Mouse (Mus musculus): ENCODE measurements around the gene Scrn3.

The Scrn3 gene

DNA sequence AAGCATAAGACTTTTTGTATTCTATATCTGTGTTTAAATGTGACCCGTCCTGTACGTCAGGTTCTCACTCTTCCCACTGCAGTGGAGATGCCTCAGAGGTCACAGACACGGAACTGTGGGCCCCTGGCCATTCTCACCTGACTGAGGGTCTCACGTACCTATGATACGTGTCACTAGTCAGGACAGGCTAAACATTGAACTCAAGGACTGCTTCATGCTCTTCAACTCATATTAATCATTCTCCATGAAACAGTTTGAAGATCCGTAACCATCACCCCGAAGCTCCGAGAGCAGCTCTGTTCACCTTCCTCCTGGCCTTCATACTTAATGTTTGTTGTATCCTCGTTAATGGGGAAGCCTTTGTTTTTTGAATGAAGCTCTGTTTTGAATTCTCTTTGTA is 5.0 kb downstream of the Scrn3 start:
- DNase-seq (ENCODE audit: low read depth, low spot score): no peak

GRCm38 (mm10) chr2:73319218-73319617 is 6.8 kb downstream of the Scrn3 start:
- no peak for DNase-seq (ENCODE audit: low read depth, low spot score)

DNA sequence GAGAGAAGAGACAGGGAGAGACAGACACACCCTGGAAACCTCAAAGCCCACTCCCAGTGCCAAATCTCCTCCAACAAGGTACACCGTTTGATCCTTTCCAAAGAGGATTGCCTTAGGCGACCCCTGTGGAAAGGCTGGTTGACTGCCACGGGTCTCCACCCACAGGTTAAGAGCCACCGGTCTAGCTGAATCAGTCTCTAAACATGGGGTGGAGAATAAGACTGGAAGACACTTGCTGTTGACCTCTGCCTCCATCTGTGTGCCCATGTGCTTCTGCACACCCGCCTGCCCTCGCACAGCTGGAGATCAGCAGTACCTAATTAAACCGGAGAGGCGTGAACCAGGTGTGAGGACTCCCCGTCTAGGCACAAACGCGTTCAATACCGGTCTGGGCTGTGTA is 10.6 kb downstream of the Scrn3 start:
- DNase-seq (ENCODE audit: low read depth, low spot score): no peak

DNA sequence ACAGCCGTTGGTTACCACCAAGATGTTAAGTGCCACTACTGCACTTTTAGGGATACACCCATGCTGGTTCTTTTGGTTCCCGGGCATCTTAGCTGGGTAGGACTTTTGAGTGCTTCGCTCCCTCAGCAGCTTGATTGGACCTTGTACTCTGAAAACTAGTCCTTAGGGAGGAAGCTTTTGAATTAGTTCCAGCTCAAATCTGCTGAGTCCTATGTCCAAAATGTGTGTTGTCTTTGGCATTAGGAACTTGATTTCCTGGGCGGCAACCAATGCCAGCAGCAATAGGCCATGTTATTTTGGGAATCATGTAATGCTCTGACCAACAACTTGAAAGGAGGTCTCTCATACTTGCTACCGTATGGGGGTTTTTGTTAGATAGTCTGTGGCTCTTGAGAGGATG is 13.5 kb downstream of the Scrn3 start:
- DNase-seq (ENCODE audit: low read depth, low spot score): no peak

- DNase-seq (ENCODE audit: low read depth, low spot score): no peak
These were observed 23.5 kb downstream of the Scrn3 start for GRCm38 (mm10) chr2:73335949-73336348.

- no peak for DNase-seq (ENCODE audit: low read depth, low spot score)
These were observed 26.0 kb downstream of the Scrn3 start for GRCm38 (mm10) chr2:73338415-73338814.

DNA sequence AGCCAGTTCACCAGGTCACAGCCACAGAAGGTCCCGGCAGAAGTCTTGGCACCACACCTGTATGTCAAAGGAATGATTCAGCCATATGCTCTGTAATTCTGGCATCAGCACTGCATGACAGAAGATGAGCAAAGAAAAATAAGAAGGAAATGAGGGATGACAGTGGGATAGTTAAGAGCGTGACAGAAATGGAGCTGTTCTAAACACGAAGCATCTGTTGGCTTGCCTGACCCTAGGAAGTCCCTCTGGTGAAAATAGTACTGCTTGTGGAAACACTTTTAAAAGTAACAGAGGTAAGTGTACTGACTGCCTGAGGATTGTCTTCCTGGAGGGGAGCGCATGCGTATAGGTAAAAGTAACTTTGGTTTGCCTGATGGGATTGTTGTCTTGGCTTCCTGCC is 31.3 kb downstream of the Scrn3 start:
- DNase-seq (ENCODE audit: low read depth, low spot score): no peak

GRCm38 (mm10) chr2:73345204-73345603 is 32.8 kb downstream of the Scrn3 start:
- no peak for DNase-seq (ENCODE audit: low read depth, low spot score)

- DNase-seq (ENCODE audit: low read depth, low spot score): no peak
These were observed 34.1 kb downstream of the Scrn3 start for GRCm38 (mm10) chr2:73346345-73347086.

GRCm38 (mm10) chr2:73347136-73347535 is 34.7 kb downstream of the Scrn3 start:
- no peak for DNase-seq (ENCODE audit: low read depth, low spot score)

DNA sequence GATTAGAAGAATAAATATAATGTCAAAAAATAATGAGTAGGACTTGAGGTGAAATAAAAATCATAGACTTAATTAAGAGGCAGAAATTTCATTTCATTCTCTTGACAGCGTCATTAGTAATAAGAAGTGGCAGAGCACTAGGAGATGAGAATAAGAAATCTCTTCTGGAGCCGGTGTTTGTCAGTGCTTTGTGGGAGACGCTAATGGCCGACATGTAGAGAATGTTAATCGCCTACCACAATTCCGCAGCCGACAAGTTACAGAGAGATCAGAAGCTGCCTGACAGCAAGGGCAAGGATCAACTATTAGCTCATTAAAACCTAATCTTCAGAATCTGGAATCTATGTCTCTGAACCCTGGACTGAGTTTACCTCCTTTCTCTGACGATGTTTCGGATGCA is 35.4 kb downstream of the Scrn3 start:
- no peak for DNase-seq (ENCODE audit: low read depth, low spot score)

DNA sequence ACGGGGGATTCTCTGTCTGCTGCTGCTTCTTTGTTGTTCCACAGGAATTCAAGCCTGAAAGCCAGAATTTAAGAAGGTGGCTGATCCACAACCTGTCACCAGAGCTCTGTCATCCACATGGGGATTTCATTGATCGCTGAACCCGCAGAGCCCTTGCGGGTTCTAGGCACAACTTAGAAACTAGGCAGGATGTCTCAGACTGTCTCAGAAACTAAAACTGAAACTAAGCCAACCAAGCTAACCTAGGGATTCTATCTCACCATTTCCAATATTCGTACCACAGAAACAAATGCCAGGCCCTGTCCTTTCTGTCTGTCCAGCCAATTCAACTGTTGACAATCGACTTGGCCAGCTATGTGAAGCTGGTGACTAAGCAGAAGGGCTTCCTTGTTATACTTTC is 35.8 kb downstream of the Scrn3 start:
- no peak for DNase-seq (ENCODE audit: low read depth, low spot score)

DNA sequence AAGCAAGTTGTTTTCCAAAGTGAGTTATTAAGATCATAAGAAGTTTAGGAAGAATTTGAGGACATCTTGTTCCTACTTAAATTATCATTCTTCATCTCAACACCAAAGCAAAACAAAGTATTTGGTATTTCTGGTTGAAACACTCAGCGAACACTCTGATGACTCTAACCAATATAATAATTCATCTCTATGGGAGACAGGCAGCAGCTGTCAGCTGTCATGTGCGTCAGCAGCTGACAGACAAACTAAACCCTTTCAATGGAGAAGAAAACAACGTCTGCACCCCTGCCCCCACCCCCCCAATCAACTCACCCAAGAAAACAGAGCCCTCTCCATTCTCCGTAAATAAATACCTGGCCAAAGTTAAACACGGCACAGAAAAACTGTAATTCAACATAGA is 39.1 kb downstream of the Scrn3 start:
- DNase-seq (ENCODE audit: low read depth, low spot score): no peak

DNA sequence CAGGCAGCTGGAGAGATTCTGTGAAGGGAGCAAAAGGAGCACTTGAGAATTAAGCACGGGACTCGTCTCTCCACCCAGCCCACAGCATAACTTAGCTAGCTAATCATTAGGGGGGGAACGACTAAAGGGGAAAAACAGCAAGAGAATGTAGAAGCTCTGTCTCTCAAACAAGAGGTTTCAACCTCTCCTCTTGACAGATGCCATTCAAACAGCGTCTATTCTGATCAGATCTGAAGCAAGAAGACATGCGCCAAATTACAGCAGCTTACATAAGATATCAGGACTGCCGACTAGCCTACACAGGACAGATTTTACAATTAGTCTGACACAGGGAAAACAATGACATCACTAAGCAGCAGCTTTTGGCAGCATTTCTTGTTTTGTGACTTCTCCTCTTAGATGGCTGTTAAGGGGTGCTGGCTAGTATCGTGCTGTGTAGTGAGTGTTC is 39.5 kb downstream of the Scrn3 start:
- DNase-seq (ENCODE audit: low read depth, low spot score): no peak

DNA sequence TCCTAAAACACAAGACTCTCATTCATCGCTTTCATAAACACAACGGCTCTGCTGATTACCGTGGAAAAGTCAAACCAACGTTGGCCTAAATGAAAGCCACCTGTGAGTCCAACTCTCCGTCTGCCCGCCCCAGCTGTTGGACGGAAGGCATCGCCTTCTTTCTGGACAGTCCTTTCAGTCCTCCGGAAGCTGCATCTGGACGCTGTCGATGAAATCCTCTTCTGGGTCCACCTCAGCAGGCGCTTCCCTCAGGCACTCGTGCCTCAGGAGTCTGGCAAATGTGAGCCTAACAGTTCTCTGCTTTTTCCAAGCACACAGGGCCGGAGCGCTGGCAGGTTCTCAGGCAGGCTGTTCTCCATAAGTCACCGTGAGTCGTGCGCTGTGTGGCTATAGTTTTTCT is 44.6 kb downstream of the Scrn3 start:
- DNase-seq (ENCODE audit: low read depth, low spot score): no peak

DNA sequence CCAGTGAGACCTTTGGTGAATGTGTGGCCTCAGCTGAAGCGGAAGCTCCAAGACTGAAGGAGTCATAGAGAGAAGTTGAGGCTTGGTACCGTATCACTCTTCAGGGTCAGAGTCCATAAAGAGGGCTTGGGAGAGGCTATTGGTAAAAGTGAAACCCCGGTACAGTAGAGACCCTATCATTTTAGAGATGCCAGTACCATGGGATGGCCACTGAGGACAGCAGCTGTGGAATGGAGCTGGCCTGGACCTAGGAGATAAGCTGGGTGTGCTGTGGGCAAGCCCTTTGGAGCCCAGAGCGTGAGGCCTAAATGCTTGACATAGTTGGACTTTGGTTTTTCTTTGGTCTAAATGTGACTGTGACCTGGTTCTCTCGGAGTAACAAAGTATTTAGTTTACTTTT is 47.5 kb downstream of the Scrn3 start:
- DNase-seq (ENCODE audit: low read depth, low spot score): no peak

DNA sequence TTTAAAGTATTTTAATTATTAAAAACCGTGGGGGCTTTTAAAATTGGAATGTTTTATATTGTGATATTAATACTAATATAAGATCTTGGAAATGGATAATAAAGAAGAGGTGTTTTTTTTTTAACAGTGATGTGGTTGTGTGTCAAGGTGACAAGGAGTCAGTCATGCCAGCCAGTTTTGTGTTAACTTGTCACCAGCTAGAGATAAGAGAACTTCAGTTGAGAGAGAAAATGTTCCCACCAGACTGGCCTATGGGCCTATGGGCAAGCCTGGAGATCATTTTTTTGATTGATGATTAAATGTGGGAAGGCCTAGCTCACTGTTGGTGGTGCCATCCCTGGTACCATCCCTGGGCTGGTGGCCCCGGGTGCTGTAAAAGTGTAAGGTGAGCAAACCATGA is 48.1 kb downstream of the Scrn3 start:
- DNase-seq (ENCODE audit: low read depth, low spot score): no peak

GRCm38 (mm10) chr2:73363448-73363847 is 51.0 kb downstream of the Scrn3 start:
- DNase-seq (ENCODE audit: low read depth, low spot score): no peak

DNA sequence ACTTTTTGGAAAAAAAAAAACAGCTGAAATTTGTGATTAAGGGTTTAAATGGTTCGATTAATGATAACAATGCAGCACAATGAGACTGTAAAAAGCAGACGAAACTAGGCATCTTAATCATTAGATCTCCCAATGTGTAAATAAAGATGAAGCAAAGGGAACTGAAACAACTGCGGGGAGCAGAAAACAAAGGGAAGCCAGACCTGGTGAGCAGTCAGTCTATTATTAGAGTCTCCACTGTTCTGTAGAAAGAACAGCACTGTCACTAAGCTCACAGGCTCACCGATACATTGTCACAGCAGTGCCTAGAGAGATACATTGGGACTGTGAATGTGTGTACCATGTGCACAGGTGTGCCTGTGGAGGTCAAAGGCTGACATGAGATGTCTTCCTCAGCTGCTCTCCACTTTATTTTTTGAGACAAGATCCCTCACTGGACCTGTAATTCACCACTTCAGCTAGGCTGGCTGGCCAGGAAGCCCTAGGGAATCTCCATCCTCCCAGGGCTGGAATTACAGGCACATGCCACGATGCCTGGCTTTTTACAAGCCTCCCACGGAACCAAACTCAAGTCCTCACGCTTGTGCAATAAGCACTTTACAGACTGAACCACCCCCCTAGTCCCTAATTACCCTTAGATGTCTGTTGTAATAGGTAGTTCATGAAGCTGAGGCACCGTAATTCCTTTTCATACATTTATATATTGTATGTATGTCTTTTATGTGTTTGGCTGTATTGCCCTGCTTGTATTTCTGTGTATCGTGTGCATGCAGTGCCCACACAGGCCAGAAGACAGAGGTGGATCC is 59.3 kb downstream of the Scrn3 start:
- no peak for DNase-seq (ENCODE audit: low read depth, low spot score)

- no peak for DNase-seq (ENCODE audit: low read depth, low spot score)
These were observed 65.9 kb downstream of the Scrn3 start for GRCm38 (mm10) chr2:73378326-73378725.

- no peak for DNase-seq (ENCODE audit: low read depth, low spot score)
These were observed 67.3 kb downstream of the Scrn3 start for GRCm38 (mm10) chr2:73379656-73380055.

GRCm38 (mm10) chr2:73380298-73380975 is 68.0 kb downstream of the Scrn3 start:
- DNase-seq (ENCODE audit: low read depth, low spot score): no peak

- DNase-seq (ENCODE audit: low read depth, low spot score): no peak
These were observed 72.8 kb downstream of the Scrn3 start for GRCm38 (mm10) chr2:73385172-73385571.

All from retina, postnatal 7 days (tissue).